Mouse (Mus musculus): ENCODE data around the gene Map3k14. TPM values are rescaled to one million over a fixed set of nuclear protein-coding genes. Genes with fewer than 3 reads are reported as not detected.

Map3k14 gene
- polyA plus RNA-seq, 1 experiment from 2014 or later = 5.0 TPM

- ATAC-seq (replicated peaks) = no peak
- Histone ChIP-seq H3K9me3 (no peaks in the 10 kb centered on the region), H3K27ac (no peak overlapping the region), H3K27me3 (replicated peaks) (0 out of 2 replicates have a peak, but pooled peaks cover 2% of the 10 kb centered on the region), H3K36me3 (replicated peaks) (peaks cover 4% of the 10 kb centered on the region; the same call in 1 of the 2 replicates), H3K4me1 (peaks cover 4% of the 10 kb centered on the region; the same call in 1 of the 2 replicates), H3K9ac (no peak overlapping the region), H3K4me2 (no peak overlapping the region), H3K4me3 (no peak overlapping the region)
- 90% methylated on average over 5 of the region's 5 CpGs for WGBS
These were observed 48.0 kb downstream of the Map3k14 start for GRCm38 (mm10) chr11:103219259-103219658.

- WGBS = 18% methylated on average over 6 of the region's 6 CpGs
- peak; percentile 44 for ATAC-seq (replicated peaks)
These were observed 48.8 kb downstream of the Map3k14 start for GRCm38 (mm10) chr11:103218517-103218901.

GRCm38 (mm10) chr11:103217790-103218516 lies 49.3 kb downstream of the Map3k14 start, which contains the start of gene Spata32:
TSS of gene Spata32 (minus strand) at chr11:103218432.
- peaks cover 4% of the 10 kb centered on the region; the same call in 1 of the 2 replicates for H3K4me1 ChIP-seq
- H3K9ac ChIP-seq = peak within 1 kb of the TSS; percentile 54
- WGBS = under 1% methylated on average over 45 of the region's 45 CpGs
- H3K36me3 ChIP-seq (replicated peaks) = peaks cover 4% of the 10 kb centered on the region; the same call in 1 of the 2 replicates
- H3K4me3 ChIP-seq = peak within 1 kb of the TSS; percentile 53
- H3K27me3 ChIP-seq (replicated peaks) = 0 out of 2 replicates have a peak, but pooled peaks cover 2% of the 10 kb centered on the region
- peak within 1 kb of the TSS; percentile 93 for H3K4me2 ChIP-seq
- no peaks in the 10 kb centered on the region for H3K9me3 ChIP-seq
- H3K27ac ChIP-seq = peak within 1 kb of the TSS; percentile 66
- ATAC-seq (replicated peaks) = peak; percentile 93

More at GRCm38 (mm10) chr11:103218517-103218901, 48.8 kb downstream of the Map3k14 start:
- H3K36me3 ChIP-seq (replicated peaks) = peaks cover 4% of the 10 kb centered on the region; the same call in 1 of the 2 replicates
- H3K9me3 ChIP-seq = no peaks in the 10 kb centered on the region
- H3K4me1 ChIP-seq = peaks cover 4% of the 10 kb centered on the region; the same call in 1 of the 2 replicates
- peak overlapping the region; percentile 54 for H3K9ac ChIP-seq
- peak overlapping the region; percentile 93 for H3K4me2 ChIP-seq
- H3K27me3 ChIP-seq (replicated peaks) = 0 out of 2 replicates have a peak, but pooled peaks cover 2% of the 10 kb centered on the region
- peak overlapping the region; percentile 66 for H3K27ac ChIP-seq
- H3K4me3 ChIP-seq = peak overlapping the region; percentile 53

GRCm38 (mm10) chr11:103215355-103215754 lies 51.9 kb downstream of the Map3k14 start:
- Histone ChIP-seq H3K4me3 (no peak overlapping the region), H3K4me2 (no peak overlapping the region), H3K27me3 (replicated peaks) (0 out of 2 replicates have a peak, but pooled peaks cover 2% of the 10 kb centered on the region), H3K27ac (no peak overlapping the region), H3K4me1 (peaks cover 4% of the 10 kb centered on the region; the same call in 1 of the 2 replicates), H3K36me3 (replicated peaks) (peaks cover 2% of the 10 kb centered on the region; the same call in 1 of the 2 replicates), H3K9ac (no peak overlapping the region), H3K9me3 (no peaks in the 10 kb centered on the region)
- no peak for ATAC-seq (replicated peaks)
- 85% methylated on average over 1 of the region's 1 CpGs for WGBS

- no peak for ATAC-seq (replicated peaks)
- Histone ChIP-seq H3K4me3 (no peak overlapping the region), H3K4me2 (no peak overlapping the region), H3K27ac (no peak overlapping the region), H3K4me1 (peaks cover 4% of the 10 kb centered on the region; the same call in 1 of the 2 replicates), H3K27me3 (replicated peaks) (no peaks in the 10 kb centered on the region), H3K9me3 (no peaks in the 10 kb centered on the region), H3K36me3 (replicated peaks) (no peaks in the 10 kb centered on the region), H3K9ac (no peak overlapping the region)
- 85% methylated on average over 5 of the region's 5 CpGs for WGBS
These were observed 53.6 kb downstream of the Map3k14 start for GRCm38 (mm10) chr11:103213712-103214111.

GRCm38 (mm10) chr11:103210291-103210690 lies 57.0 kb downstream of the Map3k14 start:
- H3K4me2 ChIP-seq = no peak overlapping the region
- no peak overlapping the region for H3K9ac ChIP-seq
- no peak overlapping the region for H3K4me3 ChIP-seq
- no peaks in the 10 kb centered on the region for H3K36me3 ChIP-seq (replicated peaks)
- no peak for ATAC-seq (replicated peaks)
- WGBS = 73% methylated on average over 8 of the region's 8 CpGs
- H3K27me3 ChIP-seq (replicated peaks) = no peaks in the 10 kb centered on the region
- H3K4me1 ChIP-seq = no peaks in the 10 kb centered on the region
- no peak overlapping the region for H3K27ac ChIP-seq
- H3K9me3 ChIP-seq = no peaks in the 10 kb centered on the region

GRCm38 (mm10) chr11:103208458-103208857 lies 58.8 kb downstream of the Map3k14 start, which contains the start of gene 1700023F06Rik:
TSS of gene 1700023F06Rik (minus strand) at chr11:103208558.
- H3K9ac ChIP-seq = no peak within 1 kb of the TSS
- H3K4me2 ChIP-seq = no peak within 1 kb of the TSS
- H3K4me1 ChIP-seq = no peaks in the 10 kb centered on the region
- WGBS = 82% methylated on average over 3 of the region's 3 CpGs
- ATAC-seq (replicated peaks) = no peak
- H3K27ac ChIP-seq = no peak within 1 kb of the TSS
- no peak within 1 kb of the TSS for H3K4me3 ChIP-seq
- no peaks in the 10 kb centered on the region for H3K36me3 ChIP-seq (replicated peaks)
- no peaks in the 10 kb centered on the region for H3K27me3 ChIP-seq (replicated peaks)
- no peaks in the 10 kb centered on the region for H3K9me3 ChIP-seq

- Histone ChIP-seq H3K36me3 (replicated peaks) (no peaks in the 10 kb centered on the region), H3K9me3 (no peaks in the 10 kb centered on the region), H3K9ac (no peak overlapping the region), H3K4me1 (peaks cover 6% of the 10 kb centered on the region), H3K4me2 (no peak overlapping the region), H3K4me3 (no peak overlapping the region), H3K27ac (no peak overlapping the region), H3K27me3 (replicated peaks) (no peaks in the 10 kb centered on the region)
- 95% methylated on average over 6 of the region's 6 CpGs for WGBS
- no peak for ATAC-seq (replicated peaks)
These were observed 61.1 kb downstream of the Map3k14 start for GRCm38 (mm10) chr11:103206203-103206602.

GRCm38 (mm10) chr11:103202376-103202775 lies 64.9 kb downstream of the Map3k14 start:
- H3K4me1 ChIP-seq = peaks cover 25% of the 10 kb centered on the region
- no peak overlapping the region for H3K4me2 ChIP-seq
- H3K9me3 ChIP-seq = no peaks in the 10 kb centered on the region
- no peak overlapping the region for H3K4me3 ChIP-seq
- no peak for ATAC-seq (replicated peaks)
- H3K27ac ChIP-seq = no peak overlapping the region
- no peaks in the 10 kb centered on the region for H3K36me3 ChIP-seq (replicated peaks)
- peaks cover 33% of the 10 kb centered on the region for H3K27me3 ChIP-seq (replicated peaks)
- no peak overlapping the region for H3K9ac ChIP-seq

- Histone ChIP-seq H3K4me2 (no peak overlapping the region), H3K27me3 (replicated peaks) (peaks cover 40% of the 10 kb centered on the region), H3K4me1 (peaks cover 25% of the 10 kb centered on the region), H3K4me3 (no peak overlapping the region), H3K27ac (no peak overlapping the region), H3K9ac (no peak overlapping the region), H3K36me3 (replicated peaks) (no peaks in the 10 kb centered on the region), H3K9me3 (no peaks in the 10 kb centered on the region)
- peak; percentile 55; the same call in 1 of the 2 replicates for ATAC-seq (replicated peaks)
- 20% methylated on average over 6 of the region's 6 CpGs for WGBS
These were observed 65.6 kb downstream of the Map3k14 start for GRCm38 (mm10) chr11:103201664-103202063.

- ATAC-seq (replicated peaks) = peak; percentile 80
- Histone ChIP-seq H3K27me3 (replicated peaks) (peaks cover 63% of the 10 kb centered on the region), H3K36me3 (replicated peaks) (0 out of 2 replicates have a peak, but pooled peaks cover 4% of the 10 kb centered on the region), H3K4me2 (peak overlapping the region; percentile 98), H3K27ac (no peak overlapping the region), H3K9me3 (no peaks in the 10 kb centered on the region), H3K4me3 (peak overlapping the region; percentile 55), H3K9ac (peak overlapping the region; percentile 78), H3K4me1 (peaks cover 25% of the 10 kb centered on the region)
- 2% methylated on average over 59 of the region's 59 CpGs for WGBS
These were observed 68.1 kb downstream of the Map3k14 start for GRCm38 (mm10) chr11:103198911-103199803.

GRCm38 (mm10) chr11:103198339-103198738 lies 68.9 kb downstream of the Map3k14 start:
- Histone ChIP-seq H3K27ac (no peak overlapping the region), H3K4me2 (peak overlapping the region; percentile 98), H3K9me3 (no peaks in the 10 kb centered on the region), H3K4me1 (peaks cover 26% of the 10 kb centered on the region), H3K4me3 (peak overlapping the region; percentile 55), H3K36me3 (replicated peaks) (0 out of 2 replicates have a peak, but pooled peaks cover 4% of the 10 kb centered on the region), H3K27me3 (replicated peaks) (peaks cover 71% of the 10 kb centered on the region), H3K9ac (no peak overlapping the region)
- WGBS = 3% methylated on average over 16 of the region's 16 CpGs
- no peak for ATAC-seq (replicated peaks)
